Mouse (Mus musculus) c-Kit-positive CD71-negative TER-119-negative erythroid progenitor cells, embryonic 14.5 days (primary cell): ENCODE results near the gene Lrrc58.

Experiments used
- DNase-seq: peaks from one replicate; pipeline ENCODE4 v3.0.0-alpha.2; 2013; ENCODE audit warnings: low read depth

The Lrrc58 gene

GRCm38 (mm10) chr16:37920842-37921409 lies 52.7 kb downstream of the Lrrc58 start:
- DNase-seq, result no peak

- DNase-seq, result no peak
These were observed 57.9 kb downstream of the Lrrc58 start for GRCm38 (mm10) chr16:37926087-37926486.

GRCm38 (mm10) chr16:37927117-37927516 lies 58.9 kb downstream of the Lrrc58 start:
- no peak for DNase-seq

GRCm38 (mm10) chr16:37929006-37929405 lies 60.8 kb downstream of the Lrrc58 start:
- no peak for DNase-seq

- DNase-seq, result no peak
These were observed 61.4 kb downstream of the Lrrc58 start for GRCm38 (mm10) chr16:37929626-37930025.

GRCm38 (mm10) chr16:37934932-37935331 lies 66.7 kb downstream of the Lrrc58 start:
- DNase-seq, result no peak

GRCm38 (mm10) chr16:37937276-37937675 lies 69.1 kb downstream of the Lrrc58 start:
- no peak for DNase-seq
